Mouse (Mus musculus) testis, adult 2 months (tissue): Measurements from ENCODE around the gene Pex5l. TPM values are rescaled to one million over a fixed set of nuclear protein-coding genes. Genes with fewer than 3 reads are reported as not detected.

Source experiments
- H3K27ac ChIP-seq: fragments of 200-500 bp; 2 replicates; pipeline ENCODE4 v1.5.1; 2012; ENCODE audit warnings: low read depth, low read length; ENCODE audit not compliant: control insufficient read depth, insufficient read depth
- H3K27me3 ChIP-seq: fragments of 200-500 bp; 2 replicates; pipeline ENCODE4 v1.6.1; 2012; ENCODE audit warnings: mild to moderate bottlenecking, low read length, moderate library complexity; ENCODE audit not compliant: control insufficient read depth, insufficient read depth
- H3K36me3 ChIP-seq: fragments of 200-500 bp; 2 replicates; pipeline ENCODE4 v1.6.1; 2012; ENCODE audit warnings: mild to moderate bottlenecking, low read length; ENCODE audit not compliant: control insufficient read depth, insufficient read depth
- H3K4me1 ChIP-seq: fragments of 200-500 bp; 2 replicates; pipeline ENCODE4 v1.6.1; 2012; ENCODE audit warnings: low read length; ENCODE audit not compliant: control insufficient read depth, insufficient read depth
- H3K4me3 ChIP-seq: fragments of 200-500 bp; 2 replicates; pipeline ENCODE4 v1.5.1; 2012; ENCODE audit warnings: low read depth, mild to moderate bottlenecking, low read length, moderate library complexity, mixed read lengths; ENCODE audit not compliant: control insufficient read depth
- CTCF ChIP-seq: fragments of 200-500 bp; IDR thresholded peaks from 2 replicates; pipeline ENCODE4 v1.5.1; 2012; ENCODE audit warnings: low read depth, mild to moderate bottlenecking, inconsistent platforms, low read length, moderate library complexity; ENCODE audit not compliant: control insufficient read depth, insufficient read depth, insufficient replicate concordance
- POLR2A ChIP-seq: fragments of 200-500 bp; IDR thresholded peaks from 2 replicates; pipeline ENCODE4 v1.6.1; 2012; ENCODE audit warnings: low read depth, mild to moderate bottlenecking, inconsistent platforms, low read length, moderate library complexity; ENCODE audit not compliant: control insufficient read depth
- polyA plus RNA-seq: library from polyadenylated mRNA; depleted of rRNA; stranded (reverse); fragments of >200 nt; gene quantifications from 2 replicates; pipeline ENCODE4 v1.2.3, GENCODE M21; 2012

Pex5l gene
- polyA plus RNA-seq, 1 experiment, result 109 TPM

GRCm38 (mm10) chr3:33003901-33004300, 139.1 kb downstream of the Pex5l start:
- Histone ChIP-seq H3K36me3 (no peaks in the 10 kb centered on the region), H3K4me1 (no peaks in the 10 kb centered on the region), H3K4me3 (no peak overlapping the region), H3K27me3 (no peaks in the 10 kb centered on the region), H3K27ac (no peak overlapping the region)
- TF ChIP-seq CTCF (no peak), POLR2A (no peak)

- no peaks in the 10 kb centered on the region for H3K36me3 ChIP-seq
- H3K27ac ChIP-seq, result no peak overlapping the region
- no peaks in the 10 kb centered on the region for H3K27me3 ChIP-seq
- H3K4me3 ChIP-seq, result no peak overlapping the region
- H3K4me1 ChIP-seq, result no peaks in the 10 kb centered on the region
- no peak for TF ChIP-seq POLR2A
- TF ChIP-seq CTCF, result no peak
Observed at GRCm38 (mm10) chr3:33001769-33002168, 141.3 kb downstream of the Pex5l start.

GRCm38 (mm10) chr3:33000383-33001015, 142.5 kb downstream of the Pex5l start:
- H3K27ac ChIP-seq, result no peak overlapping the region
- no peaks in the 10 kb centered on the region for H3K27me3 ChIP-seq
- no peaks in the 10 kb centered on the region for H3K4me1 ChIP-seq
- no peak overlapping the region for H3K4me3 ChIP-seq
- H3K36me3 ChIP-seq, result no peaks in the 10 kb centered on the region
- TF ChIP-seq POLR2A, result no peak
- TF ChIP-seq CTCF, result no peak

GRCm38 (mm10) chr3:32991713-32992575, 151.1 kb downstream of the Pex5l start:
- no peak overlapping the region for H3K4me3 ChIP-seq
- no peak overlapping the region for H3K27ac ChIP-seq
- no peak for TF ChIP-seq POLR2A
- TF ChIP-seq CTCF, result no peak
- no peaks in the 10 kb centered on the region for H3K27me3 ChIP-seq
- H3K36me3 ChIP-seq, result no peaks in the 10 kb centered on the region
- H3K4me1 ChIP-seq, result no peaks in the 10 kb centered on the region

- Histone ChIP-seq H3K36me3 (no peaks in the 10 kb centered on the region), H3K27ac (no peak overlapping the region), H3K27me3 (no peaks in the 10 kb centered on the region), H3K4me3 (no peak overlapping the region), H3K4me1 (no peaks in the 10 kb centered on the region)
- TF ChIP-seq POLR2A (no peak), CTCF (no peak)
Observed at GRCm38 (mm10) chr3:32987806-32988205, 155.2 kb downstream of the Pex5l start.

GRCm38 (mm10) chr3:32985141-32985540, 157.9 kb downstream of the Pex5l start:
- H3K4me1 ChIP-seq, result no peaks in the 10 kb centered on the region
- no peaks in the 10 kb centered on the region for H3K36me3 ChIP-seq
- H3K4me3 ChIP-seq, result peak overlapping the region; percentile 49
- no peaks in the 10 kb centered on the region for H3K27me3 ChIP-seq
- H3K27ac ChIP-seq, result no peak overlapping the region
- TF ChIP-seq CTCF (no peak), POLR2A (no peak)

GRCm38 (mm10) chr3:32979981-32980380, 163.1 kb downstream of the Pex5l start:
- no peaks in the 10 kb centered on the region for H3K4me1 ChIP-seq
- H3K4me3 ChIP-seq, result no peak overlapping the region
- no peaks in the 10 kb centered on the region for H3K27me3 ChIP-seq
- H3K36me3 ChIP-seq, result no peaks in the 10 kb centered on the region
- TF ChIP-seq POLR2A (no peak), CTCF (no peak)
- H3K27ac ChIP-seq, result no peak overlapping the region
